Mouse (Mus musculus): ENCODE results near the gene Gm9945. TPM values are rescaled to one million over a fixed set of nuclear protein-coding genes. Genes with fewer than 3 reads are reported as not detected.

The Gm9945 gene
- total RNA-seq, 2 experiments from 2014 or later: 1.8 to 2.5 TPM

- DNase-seq (ENCODE audit: extremely low spot score in 1 of 2, low spot score in 1 of 2): no peak
These were observed 41.3 kb downstream of the Gm9945 start for GRCm38 (mm10) chr11:53521120-53521820.

- no peak for DNase-seq (ENCODE audit: extremely low spot score in 1 of 2, low spot score in 1 of 2)
These were observed 41.8 kb downstream of the Gm9945 start for GRCm38 (mm10) chr11:53521821-53522131.

GRCm38 (mm10) chr11:53522362-53522761 lies 42.4 kb downstream of the Gm9945 start:
- DNase-seq (ENCODE audit: extremely low spot score in 1 of 2, low spot score in 1 of 2): no peak

GRCm38 (mm10) chr11:53522930-53523329 lies 43.0 kb downstream of the Gm9945 start:
- no peak for DNase-seq (ENCODE audit: extremely low spot score in 1 of 2, low spot score in 1 of 2)

- DNase-seq (ENCODE audit: extremely low spot score in 1 of 2, low spot score in 1 of 2): no peak
These were observed 43.8 kb downstream of the Gm9945 start for GRCm38 (mm10) chr11:53523545-53524405.

- peak in 1 of 2 experiments; percentile 46 for DNase-seq (ENCODE audit: extremely low spot score in 1 of 2, low spot score in 1 of 2)
These were observed 44.9 kb downstream of the Gm9945 start for GRCm38 (mm10) chr11:53524905-53525304.

GRCm38 (mm10) chr11:53525461-53525860 lies 45.5 kb downstream of the Gm9945 start:
- no peak for DNase-seq (ENCODE audit: extremely low spot score in 1 of 2, low spot score in 1 of 2)

GRCm38 (mm10) chr11:53528397-53529252 lies 48.7 kb downstream of the Gm9945 start:
- no peak for DNase-seq (ENCODE audit: extremely low spot score in 1 of 2, low spot score in 1 of 2)

GRCm38 (mm10) chr11:53529253-53529557 lies 49.2 kb downstream of the Gm9945 start:
- no peak for DNase-seq (ENCODE audit: extremely low spot score in 1 of 2, low spot score in 1 of 2)

- DNase-seq (ENCODE audit: extremely low spot score in 1 of 2, low spot score in 1 of 2): no peak
These were observed 50.0 kb downstream of the Gm9945 start for GRCm38 (mm10) chr11:53530001-53530400.

Other genes with a start within 250 kb of the Gm9945 start
- gene Hspa4, start 179.7 kb upstream of the Gm9945 start, total RNA-seq (2021): 100 to 1,000 TPM; 173 to 178 TPM
- 10 to 100 TPM in 1 of 2 experiments, 1 to 10 TPM in 1; 9.3 to 10.2 TPM for gene Zcchc10, start 155.5 kb upstream of the Gm9945 start, total RNA-seq (2021)
- gene Aff4, start 129.3 kb upstream of the Gm9945 start, total RNA-seq (2021): 100 to 1,000 TPM; 199 to 222 TPM
- not detected for gene Leap2, start 57.0 kb upstream of the Gm9945 start, total RNA-seq (2021)
- gene Uqcrq, start 49.3 kb upstream of the Gm9945 start, total RNA-seq (2021): 100 to 1,000 TPM; 444 to 504 TPM
- gene Gdf9, start 49.1 kb upstream of the Gm9945 start, total RNA-seq (2021): 1 to 10 TPM in 1 of 2 experiments, under 1 TPM in 1; 0.64 to 1.1 TPM
- under 1 TPM; 0.12 to 0.26 TPM for gene Gm10447, start 23.1 kb upstream of the Gm9945 start, total RNA-seq (2021)
- gene Shroom1, start 23.0 kb upstream of the Gm9945 start, total RNA-seq (2021): 1 to 10 TPM; 3.8 to 4.1 TPM
- gene Gm9837, start 9.7 kb upstream of the Gm9945 start, total RNA-seq (2021): not detected
- gene Sowaha, start 108 bp downstream of the Gm9945 start, total RNA-seq (2021): 100 to 1,000 TPM; 125 to 132 TPM
- 100 to 1,000 TPM; 252 to 260 TPM for gene Sept8, start 39.1 kb downstream of the Gm9945 start, total RNA-seq (2021)
- 100 to 1,000 TPM; 120 to 131 TPM for gene Kif3a, start 87.2 kb downstream of the Gm9945 start, total RNA-seq (2021)
- not detected for gene Il4, start 138.5 kb downstream of the Gm9945 start, total RNA-seq (2021)
- gene Il13, start 154.5 kb downstream of the Gm9945 start, total RNA-seq (2021): not detected
- 10 to 100 TPM; 10.7 to 13.0 TPM for gene Rad50, start 227.2 kb downstream of the Gm9945 start, total RNA-seq (2021)
- gene Il5, start 240.6 kb downstream of the Gm9945 start, total RNA-seq (2021): not detected

All from layer of hippocampus, postnatal 25 days (tissue).